Mouse (Mus musculus) heart, postnatal 0 days (tissue): ENCODE results near the gene Poc1b.

Source experiments
- CTCF ChIP-seq: IDR thresholded peaks from 2 replicates; pipeline ENCODE4 v1.5.1; 2016; ENCODE audit warnings: antibody characterized with exemption, control low read depth, low read depth
- EP300 ChIP-seq: IDR thresholded peaks from 2 replicates; pipeline ENCODE4 v1.6.1; 2016; ENCODE audit warnings: antibody characterized with exemption, low read depth

- no peak for TF ChIP-seq CTCF
- no peak for TF ChIP-seq EP300
Measured at GRCm38 (mm10) chr10:99224218-99224617, 117.4 kb downstream of the Poc1b start.
